Mouse (Mus musculus) cerebellum, adult (tissue): Measurements from ENCODE around the gene Nrxn2.

Experiments
- ATAC-seq: cut with Nextera tagmentation; 2 replicates; pipeline ENCODE4 v1.9.2; 2017; ENCODE audit warnings: mild to moderate bottlenecking, moderate library complexity, mixed read lengths; ENCODE audit not compliant: insufficient number of reproducible peaks, low FRiP score, low TSS enrichment

The Nrxn2 gene

DNA sequence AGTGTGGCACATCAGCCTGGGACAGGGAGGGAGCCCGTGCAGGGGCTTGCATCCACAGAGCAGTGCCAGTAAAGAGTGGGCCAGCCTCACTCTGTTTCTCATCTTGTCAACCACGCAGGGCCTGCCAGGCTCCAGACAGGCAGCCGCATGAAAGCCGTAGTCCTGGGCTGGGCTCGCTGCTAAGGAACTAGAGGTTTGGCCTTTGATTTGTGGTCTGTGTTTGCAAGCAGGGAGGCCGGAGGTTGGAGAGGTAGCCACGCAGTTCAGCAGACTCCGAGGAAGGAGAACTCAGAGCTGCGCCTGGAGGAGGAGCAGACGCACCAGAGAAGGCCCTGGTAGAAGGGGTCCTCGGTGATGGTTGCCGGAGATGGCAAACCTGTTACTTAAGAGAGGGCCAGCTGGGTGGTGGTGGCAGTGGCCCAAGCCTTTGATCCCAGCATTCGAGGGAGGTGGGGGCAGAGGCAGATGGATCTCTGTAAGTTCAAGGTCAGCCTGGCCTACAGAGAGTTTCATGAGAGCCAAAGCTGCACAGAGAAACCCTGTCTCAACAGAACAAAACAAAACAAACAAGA lies 66.6 kb downstream of the Nrxn2 start:
- no peak for ATAC-seq

DNA sequence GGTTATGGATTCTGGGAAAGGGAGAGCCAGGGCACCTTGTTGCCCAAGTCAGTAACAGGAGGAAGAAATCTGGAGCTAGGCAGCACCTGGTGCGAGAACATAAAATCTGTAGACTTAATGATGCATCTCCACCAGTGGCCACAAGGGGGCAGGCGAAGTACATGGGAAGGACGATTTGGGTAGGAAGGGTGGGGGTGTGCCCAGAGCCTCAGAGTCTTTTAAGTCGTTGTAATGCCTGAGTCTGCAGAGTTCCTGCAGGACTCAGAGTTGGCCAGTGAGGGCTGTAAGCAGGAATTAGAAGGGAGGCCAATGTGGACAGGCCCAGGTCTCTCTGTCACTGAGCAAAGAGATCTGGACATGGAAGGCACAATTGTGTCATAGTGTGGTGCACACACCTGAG lies 70.5 kb downstream of the Nrxn2 start:
- peak; percentile 8; the same call in 1 of the 2 replicates for ATAC-seq

DNA sequence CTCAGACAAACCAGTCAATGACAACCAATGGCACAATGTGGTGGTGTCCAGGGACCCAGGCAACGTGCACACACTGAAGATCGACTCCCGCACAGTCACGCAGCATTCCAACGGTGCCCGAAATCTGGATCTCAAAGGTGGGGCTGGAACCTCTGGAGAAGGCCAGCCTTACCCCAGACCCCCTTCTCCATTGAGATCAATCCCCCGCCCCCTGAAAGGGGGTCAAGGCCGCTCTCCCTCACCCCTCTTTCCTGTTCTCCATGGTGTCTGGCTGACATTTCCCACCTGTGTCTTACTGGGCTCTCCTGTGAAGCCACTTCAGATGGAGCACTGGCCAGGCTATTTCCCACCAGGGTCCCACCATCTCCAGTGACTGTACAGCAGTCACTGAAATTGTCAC lies 73.0 kb downstream of the Nrxn2 start:
- ATAC-seq: no peak

DNA sequence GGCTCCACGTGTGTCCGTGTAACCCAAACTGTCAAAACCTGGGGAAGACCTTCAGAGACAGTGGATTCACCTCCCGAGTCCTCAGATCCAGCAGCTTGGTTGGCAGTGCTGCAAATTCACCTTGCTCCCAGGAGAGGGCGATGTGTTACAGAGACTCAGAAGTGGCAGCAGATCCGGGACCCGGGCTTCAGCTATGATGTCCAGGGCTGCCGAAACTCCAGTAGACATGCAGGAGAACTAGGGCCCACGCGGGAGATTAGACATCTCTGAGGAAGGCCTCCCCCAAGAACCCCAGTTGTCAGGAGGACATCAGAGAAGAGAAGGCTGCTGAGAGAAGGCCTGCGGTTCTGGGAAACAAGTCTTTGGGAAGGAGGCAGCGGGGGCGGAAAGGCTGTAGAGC lies 73.6 kb downstream of the Nrxn2 start:
- peak; percentile 24; the same call in 1 of the 2 replicates for ATAC-seq

DNA sequence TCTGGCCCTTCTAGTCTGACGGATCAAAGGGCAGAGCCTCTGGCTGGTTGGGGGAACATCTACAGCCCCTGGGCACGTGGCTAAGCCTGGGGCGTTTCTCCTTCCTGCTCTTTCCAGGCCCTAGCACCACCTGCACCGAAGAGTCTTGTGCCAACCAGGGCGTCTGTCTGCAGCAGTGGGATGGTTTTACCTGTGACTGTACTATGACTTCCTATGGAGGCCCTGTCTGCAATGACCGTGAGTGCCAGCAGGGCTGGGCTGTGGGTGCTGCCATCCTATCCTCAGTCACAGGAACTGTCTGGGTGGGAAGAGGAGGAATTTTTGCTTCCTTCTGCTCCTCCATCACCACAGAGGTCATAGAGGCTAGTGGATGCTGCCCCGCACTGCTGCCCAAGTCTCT lies 74.7 kb downstream of the Nrxn2 start:
- no peak for ATAC-seq

DNA sequence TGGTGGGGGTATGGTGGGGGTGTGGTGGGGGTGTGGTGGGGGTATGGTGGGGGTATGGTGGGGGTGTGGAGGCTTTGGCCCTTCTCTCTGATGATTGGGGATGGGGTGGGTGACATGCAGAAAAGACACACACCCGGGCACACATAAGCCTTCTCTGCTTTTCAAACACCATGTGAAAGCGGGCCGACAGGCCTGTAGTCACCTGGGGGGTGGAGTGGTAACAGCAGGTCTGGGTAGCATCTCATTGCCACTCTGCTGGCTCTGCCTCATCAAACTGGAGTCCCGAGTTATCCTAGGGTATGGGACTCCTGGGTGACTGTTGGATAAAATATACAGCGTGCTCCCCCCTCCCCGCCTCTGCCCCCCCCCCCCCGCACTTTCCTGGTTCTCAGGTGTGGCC lies 75.5 kb downstream of the Nrxn2 start:
- ATAC-seq: no peak

DNA sequence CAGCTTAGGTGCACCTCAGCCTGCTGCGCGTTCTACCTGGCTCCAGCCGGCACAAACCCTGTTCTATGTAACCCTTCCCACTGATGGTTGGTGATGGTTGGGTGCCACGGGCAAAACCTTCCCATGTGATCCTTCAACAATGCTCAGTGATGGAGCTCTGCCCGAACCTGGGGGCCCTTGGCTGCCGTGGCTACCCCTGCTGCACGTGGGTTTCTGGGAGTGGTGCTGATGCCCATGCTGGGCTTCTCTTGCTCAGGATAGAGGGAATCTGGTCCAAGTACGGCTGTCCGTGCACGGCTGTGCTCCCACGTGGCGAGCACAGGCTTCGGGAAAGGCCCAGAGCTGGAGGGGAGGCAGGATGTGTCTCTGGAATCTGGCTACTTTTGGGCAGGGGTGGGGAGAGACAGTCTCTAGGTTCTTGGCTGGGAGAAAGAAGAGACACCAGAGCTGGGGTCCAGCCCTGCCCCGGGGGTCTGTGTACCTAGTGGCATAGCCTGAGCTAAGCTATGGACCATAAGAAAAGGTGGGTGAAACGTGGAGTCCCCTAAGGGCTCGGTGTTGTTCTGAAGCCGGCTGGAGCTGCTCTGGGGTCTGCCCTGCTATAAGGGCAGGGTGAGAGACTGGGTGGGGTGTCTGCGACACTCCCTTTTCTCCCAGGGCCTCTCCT lies 76.1 kb downstream of the Nrxn2 start:
- no peak for ATAC-seq

DNA sequence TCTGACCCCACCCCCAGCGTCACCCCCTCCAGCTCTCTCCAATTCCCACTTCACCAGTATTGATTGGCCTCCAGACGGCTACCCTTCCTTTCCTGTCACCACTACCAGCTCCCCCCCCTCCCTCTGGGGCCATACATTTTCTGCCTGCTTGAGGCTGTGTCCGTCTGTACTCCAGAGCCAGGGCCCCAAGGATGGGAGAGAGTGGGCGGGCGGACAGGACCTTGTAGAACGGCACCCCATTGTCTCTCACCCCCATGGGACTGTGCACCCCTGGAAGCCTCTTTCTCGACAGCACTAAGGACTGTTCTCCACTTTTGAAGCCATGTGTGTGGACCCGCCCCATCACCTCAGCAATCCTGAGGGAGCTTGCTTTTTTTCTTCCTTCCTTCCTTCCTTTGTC lies 77.2 kb downstream of the Nrxn2 start:
- ATAC-seq: no peak

DNA sequence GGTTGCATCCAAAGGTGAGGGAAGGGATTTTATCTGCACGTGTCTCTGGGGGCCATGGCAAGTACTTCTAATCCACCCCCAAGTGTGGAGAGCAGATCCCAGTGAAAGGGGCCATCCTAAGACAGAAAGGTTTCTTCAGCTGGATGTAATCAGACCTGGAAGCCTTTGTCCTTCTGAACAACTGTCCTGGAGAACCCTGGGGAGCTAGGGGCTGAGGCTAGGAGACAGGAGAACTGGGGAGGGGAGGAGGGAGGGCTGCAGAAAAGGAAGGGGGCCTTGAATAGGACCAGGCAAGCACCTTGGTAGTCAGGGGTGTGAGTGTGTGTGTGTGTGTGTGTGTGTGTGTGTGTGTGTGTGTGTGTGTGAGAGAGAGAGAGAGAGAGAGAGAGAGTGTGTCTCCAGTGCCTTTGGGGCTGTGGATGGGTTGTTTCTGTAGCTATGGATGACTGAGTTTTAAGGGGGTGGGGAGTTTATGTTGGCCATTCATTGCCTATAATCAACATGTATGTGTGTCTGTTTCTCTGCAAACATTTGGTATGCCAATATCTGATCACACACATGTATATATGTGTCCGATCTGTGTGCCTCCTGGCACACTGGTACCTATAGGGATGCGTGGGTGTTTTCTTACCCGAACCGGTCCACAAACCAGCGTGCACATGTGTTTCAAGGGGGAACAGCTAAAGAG lies 78.1 kb downstream of the Nrxn2 start:
- no peak for ATAC-seq

DNA sequence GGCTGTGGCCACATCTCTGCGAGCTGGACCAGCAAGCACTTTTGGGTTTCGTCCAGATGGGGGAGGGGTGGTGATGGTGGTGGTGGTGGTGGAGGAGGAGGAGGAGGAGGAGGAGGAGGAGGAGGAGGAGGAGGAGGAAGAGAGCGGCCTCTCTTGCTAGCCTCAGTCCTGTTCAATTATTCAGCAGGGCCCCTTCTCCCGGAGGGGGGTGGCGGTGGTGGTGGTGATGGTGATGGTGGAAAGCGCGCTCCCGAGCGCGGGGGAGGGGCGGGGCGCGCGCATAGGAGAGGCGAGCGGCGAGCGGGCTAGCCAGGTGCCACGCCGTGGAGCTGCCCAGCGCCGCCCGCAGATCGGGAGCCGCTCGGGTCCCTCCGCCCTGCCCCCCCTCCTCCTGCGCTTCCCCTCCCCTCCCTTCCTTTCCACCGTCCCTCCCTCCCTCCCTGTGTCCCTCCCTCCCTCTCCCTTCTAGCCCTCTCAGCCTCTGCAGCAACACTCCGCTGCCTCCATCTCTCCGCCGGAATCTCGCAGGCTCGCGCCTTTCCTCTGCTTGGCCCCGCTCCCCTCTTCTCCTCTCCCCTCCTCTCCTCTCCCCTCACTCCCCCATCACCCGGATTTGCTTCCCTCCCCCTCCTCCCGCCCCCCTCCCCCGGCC lies 78.7 kb downstream of the Nrxn2 start:
- ATAC-seq: no peak

DNA sequence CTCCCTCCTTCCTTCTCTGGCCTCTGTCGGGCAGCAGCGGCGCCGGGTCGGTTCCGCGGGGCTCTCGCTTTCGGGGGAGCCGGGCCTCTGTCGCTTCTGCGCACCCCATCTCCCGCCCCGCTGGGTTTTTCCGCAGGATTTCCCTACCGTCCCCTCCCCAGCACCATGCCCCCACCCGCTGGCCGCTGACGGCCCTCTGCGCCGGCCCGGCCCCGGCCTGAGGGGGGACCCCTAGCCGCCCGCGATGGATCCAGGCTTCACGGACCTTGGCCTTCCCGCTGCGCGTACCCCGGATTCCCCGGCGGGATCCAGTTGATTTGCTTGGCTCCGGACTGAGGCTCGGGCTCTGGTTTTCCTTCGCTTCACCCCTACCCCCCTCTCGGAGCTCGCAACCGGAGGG lies 79.3 kb downstream of the Nrxn2 start:
- no peak for ATAC-seq

DNA sequence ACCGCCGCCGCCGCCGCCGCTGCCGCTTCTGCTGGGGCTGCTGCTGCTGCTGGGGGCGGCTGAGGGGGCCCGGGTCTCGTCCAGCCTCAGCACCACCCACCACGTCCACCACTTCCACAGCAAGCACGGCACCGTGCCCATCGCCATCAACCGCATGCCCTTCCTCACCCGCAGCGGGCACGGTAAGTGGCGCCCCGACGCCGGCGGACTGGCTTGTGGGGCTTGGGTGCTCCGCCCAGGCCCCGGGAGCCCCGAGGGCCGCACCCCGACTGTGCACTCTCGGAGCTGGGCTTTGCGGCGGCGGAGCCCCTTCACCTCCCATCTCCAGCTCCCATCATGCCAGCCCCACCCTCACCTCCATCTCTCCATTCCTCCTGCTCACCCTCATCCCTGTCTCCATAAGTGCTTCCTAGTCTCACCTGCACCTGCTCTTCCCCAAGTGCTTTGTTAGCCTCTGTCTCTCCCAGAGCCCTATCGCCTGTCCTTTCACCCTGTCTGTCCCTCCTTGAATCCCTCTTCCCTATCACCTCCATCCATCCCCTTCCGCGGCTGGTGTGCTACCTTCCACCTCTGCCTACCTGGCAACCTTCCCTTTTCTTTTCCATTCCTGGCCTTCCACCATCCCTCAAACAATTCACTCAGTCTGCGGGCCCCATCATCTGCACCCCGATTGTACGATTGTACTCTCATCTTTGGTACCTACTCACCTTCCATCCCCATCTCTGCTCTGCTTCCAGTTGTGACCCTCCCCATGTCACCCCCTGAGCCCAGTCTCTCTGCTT lies 80.0 kb downstream of the Nrxn2 start:
- ATAC-seq: no peak

DNA sequence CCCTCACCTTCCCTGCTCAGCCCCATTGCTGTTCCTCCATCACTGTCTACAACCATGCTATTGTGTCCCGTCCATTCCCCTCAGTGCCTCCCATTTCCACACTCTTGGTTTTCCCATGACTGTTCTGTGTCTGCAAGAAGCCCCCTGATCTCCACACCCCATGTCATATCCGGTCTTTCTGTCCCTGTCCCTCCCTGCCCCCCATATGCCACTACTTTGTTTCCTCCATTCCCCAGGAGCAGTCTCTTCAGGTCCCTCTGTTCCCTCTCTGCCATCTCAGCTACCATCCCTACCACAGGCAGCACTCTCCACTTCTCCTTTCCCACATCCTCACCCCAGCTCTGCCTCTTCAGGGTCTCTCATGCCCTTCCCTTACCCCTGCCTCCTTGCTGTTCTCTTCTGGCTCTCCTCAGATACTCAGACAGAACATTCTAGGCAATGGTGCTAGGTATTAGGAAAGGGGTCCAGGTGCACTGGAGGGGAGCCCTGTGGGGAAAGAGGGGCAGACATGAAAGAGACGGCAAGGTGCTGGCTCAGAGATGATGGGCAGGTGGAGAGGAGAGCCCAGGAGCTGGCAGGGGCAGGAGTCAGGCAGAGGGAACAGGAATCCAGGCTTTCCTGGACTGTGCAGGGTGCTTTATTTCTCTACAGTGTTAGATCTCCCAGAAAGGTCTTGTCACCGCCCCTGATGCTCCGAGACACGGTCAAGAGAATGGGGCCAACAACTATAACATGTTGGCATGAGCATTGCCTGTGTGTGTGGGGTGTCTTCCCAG lies 81.5 kb downstream of the Nrxn2 start:
- no peak for ATAC-seq

DNA sequence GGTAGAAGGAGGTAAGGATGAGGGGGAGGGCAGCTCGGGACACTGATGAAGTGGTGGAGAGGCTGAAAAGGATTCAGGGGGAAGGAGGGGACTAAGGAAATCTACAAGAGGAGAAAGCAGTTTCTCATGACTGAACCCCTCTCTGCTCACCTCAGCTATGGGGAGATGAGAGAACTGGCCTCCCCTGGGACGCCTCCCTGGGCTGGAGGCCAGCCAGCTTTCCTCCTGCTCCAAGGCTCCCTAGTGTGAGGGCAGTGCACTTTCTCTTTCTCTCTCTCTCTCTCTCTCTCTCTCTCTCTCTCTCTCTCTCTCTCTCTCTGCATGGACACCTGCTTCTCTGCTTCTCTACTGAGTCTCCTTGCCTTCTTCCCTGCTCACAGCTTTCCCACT lies 82.1 kb downstream of the Nrxn2 start:
- ATAC-seq: no peak

DNA sequence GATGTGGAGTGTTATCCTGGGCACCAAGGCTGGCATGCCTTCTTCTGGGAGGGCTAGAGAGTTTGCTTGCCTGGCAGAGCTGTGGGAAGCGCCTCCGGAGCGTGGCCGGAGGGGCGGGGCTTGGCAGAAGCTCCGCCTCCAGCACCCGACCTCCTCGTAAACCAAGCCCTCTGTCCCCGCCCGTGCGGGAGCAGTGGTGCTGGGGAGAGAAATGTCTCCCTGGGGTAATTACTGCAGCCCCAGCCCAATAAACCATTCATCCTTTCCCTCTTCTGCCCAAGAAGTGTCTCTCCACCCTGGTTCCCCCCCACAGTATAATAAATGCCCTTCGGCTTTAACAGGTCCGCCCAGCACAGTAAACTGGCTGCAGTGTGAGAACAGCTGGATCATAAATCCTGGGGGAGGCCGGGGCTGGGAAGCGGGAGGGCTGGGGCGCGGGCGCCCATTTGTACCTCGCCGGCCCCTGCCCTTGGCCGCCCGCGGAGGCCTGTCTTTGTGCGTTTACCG lies 83.6 kb downstream of the Nrxn2 start:
- ATAC-seq: peak; percentile 9; the same call in 1 of the 2 replicates

DNA sequence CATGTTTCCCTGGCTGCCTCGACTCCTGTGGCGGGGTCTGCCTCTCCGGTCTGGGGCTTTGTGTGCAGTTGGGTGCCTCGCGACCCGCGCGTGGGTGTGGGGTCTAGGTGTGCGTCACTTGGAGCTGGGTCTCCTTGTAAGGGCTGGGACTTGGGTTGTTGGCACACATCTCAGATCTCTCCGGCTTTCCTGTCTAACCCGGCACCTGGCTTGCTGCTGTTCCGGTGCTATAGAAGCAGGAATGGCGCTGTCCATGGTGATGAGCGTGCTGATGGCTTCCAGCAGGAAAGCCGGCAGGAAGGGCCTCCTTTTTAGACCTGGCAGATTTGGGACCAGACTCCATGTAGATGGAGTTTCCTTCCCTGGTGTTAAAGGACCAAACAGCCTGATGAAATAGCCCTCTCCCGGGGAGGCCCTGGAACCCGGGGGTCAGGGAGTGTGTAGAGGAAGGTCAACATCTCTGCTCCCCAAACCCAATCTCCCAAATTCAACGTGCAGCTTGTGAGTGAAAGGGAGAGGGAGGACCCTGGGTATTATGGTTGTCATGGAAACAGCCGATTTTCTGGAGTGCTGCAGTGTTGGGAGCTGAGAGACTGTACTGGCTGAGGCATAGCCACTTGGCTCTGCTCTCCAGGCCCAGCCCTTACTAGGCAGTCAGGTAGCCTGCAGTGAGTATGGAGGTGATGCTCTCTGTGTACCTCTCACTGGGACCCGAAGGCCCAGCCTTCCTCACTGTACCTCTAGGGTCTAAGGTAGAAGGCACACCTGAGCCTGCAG lies 84.2 kb downstream of the Nrxn2 start:
- no peak for ATAC-seq

DNA sequence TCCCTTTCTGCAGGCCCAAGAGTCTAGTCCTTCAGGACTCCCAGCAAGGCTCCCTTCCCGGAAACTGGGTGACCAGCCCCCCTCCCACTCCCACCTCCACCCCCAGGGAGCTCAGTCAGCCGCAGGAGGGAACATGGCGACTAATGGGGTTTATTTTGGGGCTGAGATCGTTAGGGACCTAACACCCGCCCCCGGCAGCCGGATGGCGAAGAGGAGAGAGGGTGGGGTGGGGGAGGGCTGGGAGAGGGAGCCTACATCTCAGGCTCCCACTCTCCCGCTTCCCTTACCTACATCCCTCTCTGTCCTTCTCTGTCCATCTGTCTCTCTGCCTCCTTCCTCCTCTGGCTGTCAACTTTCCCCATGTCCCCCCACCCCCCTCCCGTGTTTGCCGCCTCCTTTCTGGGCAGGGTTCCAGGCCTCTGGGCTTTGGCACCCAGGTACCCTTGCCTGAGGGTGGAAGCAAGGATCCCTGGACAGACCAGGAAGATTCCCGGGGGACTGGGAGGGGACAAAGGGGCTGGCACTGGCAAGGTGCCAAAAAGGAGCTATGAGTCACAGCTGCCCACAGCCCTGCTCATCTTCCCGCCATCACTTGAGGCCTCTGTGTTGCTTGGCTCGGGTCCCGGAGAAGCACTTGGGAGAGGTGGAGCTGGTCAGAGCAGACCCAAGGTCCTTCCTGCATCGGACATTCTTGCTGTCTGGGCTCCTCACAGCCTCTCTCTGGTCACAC lies 85.6 kb downstream of the Nrxn2 start:
- no peak for ATAC-seq

DNA sequence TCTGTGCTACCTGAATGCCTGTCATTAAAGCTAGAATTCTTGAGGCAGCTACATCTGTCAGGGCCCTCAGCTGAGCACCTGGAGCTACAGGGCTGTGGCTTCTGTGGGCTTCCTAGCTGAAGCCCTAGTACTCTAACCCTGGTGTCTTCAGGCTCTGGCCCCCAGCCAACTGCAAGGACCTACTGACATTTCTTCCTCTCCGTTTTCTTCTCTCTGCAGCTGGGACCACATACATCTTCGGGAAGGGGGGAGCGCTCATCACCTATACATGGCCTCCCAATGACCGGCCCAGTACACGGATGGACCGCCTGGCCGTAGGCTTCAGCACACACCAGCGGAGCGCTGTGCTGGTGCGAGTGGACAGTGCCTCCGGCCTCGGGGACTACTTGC lies 86.1 kb downstream of the Nrxn2 start:
- no peak for ATAC-seq
